Mouse (Mus musculus) left cerebral cortex, adult 2 months (tissue): ENCODE data around the gene Ppp1r15a. TPM values are rescaled to one million over a fixed set of nuclear protein-coding genes. Genes with fewer than 3 reads are reported as not detected.

ENCODE experiments used
- DNase-seq, 2 experiments: peaks; one replicate each; pipeline ENCODE4 v3.0.0; 2021 to 2022; ENCODE audit warnings: low spot score in 2 of 2, mixed read lengths in 1 of 2; ENCODE audit errors: extremely low spot score in 1 of 2
- H3K27ac ChIP-seq: fragments of 200-600 bp; 2 replicates; pipeline ENCODE4 v1.8.1; 2022
- H3K4me3 ChIP-seq: fragments of 200-600 bp; 2 replicates; pipeline ENCODE4 v1.8.1; 2022
- CTCF ChIP-seq: fragments of 200-600 bp; IDR thresholded peaks from 2 replicates; pipeline ENCODE4 v1.8.1; 2022; ENCODE audit warnings: antibody characterized with exemption, mild to moderate bottlenecking, moderate library complexity
- intact Hi-C: fragments of 180-260 bp; cut with DNase I; formaldehyde crosslinking; loops from one replicate; pipeline ENCODE4 v1.15.1; 2025
- long read RNA-seq, 2 experiments: library from polyadenylated mRNA; stranded (forward); transcript quantifications; one replicate each; pipeline ENCODE4 v2.0.0; 2021; ENCODE audit warnings: borderline mapping rate in 2 of 2
- total RNA-seq, 2 experiments: library from RNA; stranded (reverse); gene quantifications; 2 replicates each; pipeline ENCODE4 v1.2.3; 2021

Ppp1r15a gene
- total RNA-seq = 10 to 100 TPM; 25.2 to 29.3 TPM
- long read RNA-seq, experiment 1, transcript Ppp1r15a-201 (3 exons, 2,333 nt) = major isoform, 42 of 47 reads
- long read RNA-seq, experiment 1, partial matches to known transcripts = 0 of 47 reads
- long read RNA-seq, experiment 1, other reads (novel, unspliced or antisense) = 2 of 47 reads
- long read RNA-seq, experiment 2, transcript Ppp1r15a-201 (3 exons, 2,333 nt) = major isoform, 34 of 36 reads
- long read RNA-seq, experiment 2, partial matches to known transcripts = 0 of 36 reads
- long read RNA-seq, experiment 2, other reads (novel, unspliced or antisense) = 2 of 36 reads

- TF ChIP-seq CTCF = no peak
- DNase-seq = peak; percentile 93 to 97
- intact Hi-C loops = no loop called here
- peak within 1 kb of the TSS; percentile 88 for H3K4me3 ChIP-seq
- H3K27ac ChIP-seq = peak within 1 kb of the TSS; percentile 98
These were observed at the start of gene Ppp1r15a, which contains the start of gene Plekha4 for GRCm38 (mm10) chr7:45525809-45526473. Ppp1r15a (minus strand) TSS chr7:45526268. Plekha4 (plus strand) TSS chr7:45526330.

- Histone ChIP-seq H3K27ac (no peak overlapping the region), H3K4me3 (no peak overlapping the region)
- DNase-seq = no peak
- no peak for TF ChIP-seq CTCF
- intact Hi-C loops = no loop called here
These were observed 48.7 kb upstream of the Ppp1r15a start for GRCm38 (mm10) chr7:45574472-45575379.

DNA sequence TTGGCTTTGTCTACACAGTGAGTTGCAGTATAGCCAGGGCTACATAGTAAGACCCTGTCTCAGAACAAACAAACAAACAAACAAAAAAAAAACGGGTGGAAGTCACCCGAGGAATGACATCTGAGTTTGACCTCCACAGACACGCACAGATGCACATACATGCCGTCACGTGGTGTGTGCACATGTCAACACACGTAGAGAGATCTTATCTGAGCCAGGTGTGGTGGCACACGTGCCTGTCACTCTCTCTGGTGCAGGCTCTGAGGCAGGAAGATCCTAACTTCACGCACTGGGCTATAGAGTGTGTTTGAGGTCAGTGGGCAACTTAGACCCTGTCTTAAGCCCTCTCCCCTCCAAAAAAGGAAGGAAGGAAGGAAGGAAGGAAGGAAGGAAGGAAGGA, 47.9 kb upstream of the Ppp1r15a start:
- no peak overlapping the region for H3K4me3 ChIP-seq
- no peak for DNase-seq

DNA sequence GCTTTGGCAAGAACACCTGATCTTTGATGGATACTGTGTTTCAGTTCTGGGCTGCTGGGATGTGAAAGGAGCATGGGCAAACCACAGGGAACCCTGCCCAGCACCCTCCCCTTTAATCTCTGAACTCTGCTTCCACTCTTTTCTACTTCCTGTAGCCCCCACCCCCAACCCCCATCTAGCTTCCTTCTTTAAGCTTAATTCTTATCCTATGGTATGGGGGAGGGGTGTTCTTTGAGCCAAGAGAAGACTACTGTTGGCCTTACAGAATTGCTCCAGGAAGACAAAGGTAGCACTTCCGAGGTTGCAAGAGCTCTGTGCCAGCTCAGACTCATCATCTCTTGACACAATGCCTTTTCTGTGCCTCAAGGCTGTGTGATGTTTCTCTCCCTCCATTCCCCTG, 45.9 kb upstream of the Ppp1r15a start:
- intact Hi-C loops = loop anchor here (2.0 kb wide), 1 partner anchor 17 kb away; no protein-coding TSS in a partner anchor
- no peak overlapping the region for H3K27ac ChIP-seq
- TF ChIP-seq CTCF = no peak

More for the DNA sequence above, 47.9 kb upstream of the Ppp1r15a start:
- intact Hi-C loops = no loop called here
- H3K27ac ChIP-seq = no peak overlapping the region
- TF ChIP-seq CTCF = no peak

DNA sequence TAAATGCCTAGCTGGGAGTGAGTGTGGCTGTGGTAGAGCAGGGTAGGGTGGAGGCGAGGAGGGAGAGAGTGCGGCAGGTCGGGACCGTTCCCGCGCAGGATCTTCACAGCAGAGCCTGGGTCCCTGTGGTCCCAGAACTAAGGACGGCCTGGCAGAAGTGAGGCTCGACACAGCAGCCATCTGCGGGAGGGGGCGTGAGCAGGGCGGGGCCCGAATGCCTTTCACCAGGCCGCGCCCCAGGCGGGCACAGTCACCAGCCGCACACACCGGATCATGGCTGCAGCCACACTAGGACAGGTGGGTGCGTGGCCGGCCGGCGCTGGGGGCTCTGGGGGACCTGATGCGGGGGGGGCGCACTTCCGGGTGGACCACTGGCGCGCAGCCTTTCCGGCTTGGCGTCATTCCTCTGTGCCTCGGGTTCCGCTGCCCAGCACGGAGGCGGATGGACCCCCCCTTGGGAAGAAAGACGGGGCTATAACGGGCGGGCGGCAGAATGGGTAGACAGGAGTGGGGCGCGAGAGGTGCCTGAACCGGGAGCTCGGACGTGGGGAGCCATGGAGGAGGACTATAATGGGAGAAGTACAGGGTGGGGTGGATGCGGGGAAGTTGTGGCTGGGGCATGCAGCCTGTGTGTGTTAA, 44.2 kb upstream of the Ppp1r15a start, which contains the start of gene Bcat2:
Gene Bcat2 (plus strand): TSS at position 51 of the 639 bp plus-strand sequence.
- intact Hi-C loops = loop anchor here (2.0 kb wide), 1 partner anchor 19 kb away; no protein-coding TSS in a partner anchor
- peak within 1 kb of the TSS; percentile 93 for H3K27ac ChIP-seq
- DNase-seq = peak; percentile 65 to 71
- no peak for TF ChIP-seq CTCF
- H3K4me3 ChIP-seq = peak within 1 kb of the TSS; percentile 57

More for the DNA sequence above, 45.9 kb upstream of the Ppp1r15a start:
- H3K4me3 ChIP-seq = no peak overlapping the region
- DNase-seq = no peak

DNA sequence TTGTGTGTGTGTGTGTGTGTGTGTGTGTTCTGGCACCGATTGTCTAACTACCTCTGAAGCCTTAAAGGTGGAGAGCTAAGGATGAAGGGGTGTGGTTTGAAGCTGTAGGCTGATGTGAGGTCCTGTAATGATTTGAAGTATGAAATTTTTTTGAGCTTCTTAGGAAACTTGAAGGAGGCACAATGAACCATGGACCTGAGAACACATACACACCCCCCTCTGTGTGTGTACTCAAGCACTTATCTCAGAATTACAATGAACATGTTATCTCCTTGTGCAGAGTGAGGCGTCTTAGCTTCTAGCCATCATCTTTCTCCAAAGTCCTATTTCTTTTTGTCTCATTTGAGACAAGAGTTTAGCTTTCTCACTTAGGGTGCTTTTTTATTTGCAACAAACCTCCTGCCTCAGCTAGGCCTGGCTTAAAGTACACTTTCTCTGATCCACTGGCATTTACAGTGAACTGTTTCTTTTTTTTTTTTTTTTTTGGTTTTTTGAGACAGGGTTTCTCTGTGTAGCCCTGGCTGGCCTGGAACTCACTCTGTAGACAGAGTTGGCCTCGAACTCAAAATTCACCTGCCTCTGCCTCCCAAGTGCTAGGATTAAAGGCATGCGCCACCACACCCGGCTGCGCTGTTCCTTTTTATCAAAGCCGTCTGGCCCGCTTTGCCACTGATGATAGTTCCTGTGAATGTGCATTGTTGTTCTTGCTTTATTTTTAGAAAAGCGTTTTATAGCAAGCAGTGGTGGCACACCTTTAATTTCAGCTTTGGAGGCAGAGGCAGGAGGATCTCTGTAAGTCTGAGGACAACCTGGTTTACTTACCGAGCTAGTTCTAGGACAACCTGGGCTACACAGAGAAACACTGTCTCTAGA, 42.8 kb upstream of the Ppp1r15a start:
- intact Hi-C loops = no loop called here
- no peak for DNase-seq
- TF ChIP-seq CTCF = no peak
- no peak overlapping the region for H3K4me3 ChIP-seq
- H3K27ac ChIP-seq = peak overlapping the region; percentile 86

GRCm38 (mm10) chr7:45567780-45568516, 41.9 kb upstream of the Ppp1r15a start:
- TF ChIP-seq CTCF = no peak
- peak overlapping the region; percentile 86 for H3K27ac ChIP-seq
- DNase-seq = peak; percentile 82 to 89
- H3K4me3 ChIP-seq = peak overlapping the region; percentile 49
- intact Hi-C loops = no loop called here

GRCm38 (mm10) chr7:45567112-45567779, 41.2 kb upstream of the Ppp1r15a start:
- DNase-seq = no peak
- Histone ChIP-seq H3K27ac (peak overlapping the region; percentile 86), H3K4me3 (no peak overlapping the region; the same call in 1 of the 2 replicates)
- no peak for TF ChIP-seq CTCF
- intact Hi-C loops = no loop called here

GRCm38 (mm10) chr7:45565446-45565845, 39.4 kb upstream of the Ppp1r15a start:
- DNase-seq = no peak
- intact Hi-C loops = no loop called here
- Histone ChIP-seq H3K27ac (no peak overlapping the region), H3K4me3 (no peak overlapping the region)
- no peak for TF ChIP-seq CTCF
